Mouse (Mus musculus) testis, postnatal 10 days (tissue): ENCODE measurements around the gene Dbr1.

Experiments used
- DNase-seq: peaks from one replicate; pipeline ENCODE4 v3.0.0; 2021; ENCODE audit warnings: low spot score

Dbr1 gene

DNA sequence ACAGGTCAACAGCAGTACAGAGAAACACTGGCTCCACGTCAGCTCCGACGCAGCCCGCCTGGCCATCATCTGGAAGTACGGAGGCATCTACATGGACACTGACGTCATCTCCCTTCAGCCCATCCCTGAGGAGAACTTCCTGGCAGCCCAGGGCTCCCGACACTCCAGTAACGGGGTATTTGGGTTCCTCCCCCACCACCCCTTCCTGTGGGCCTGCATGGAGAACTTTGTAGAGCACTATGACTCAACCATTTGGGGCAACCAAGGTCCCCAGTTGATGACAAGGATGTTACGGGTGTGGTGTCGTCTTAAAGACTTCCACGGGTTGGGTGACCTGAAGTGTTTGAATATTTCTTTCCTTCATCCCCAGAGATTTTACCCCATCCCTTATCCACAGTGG is 44.6 kb downstream of the Dbr1 start:
- DNase-seq, result no peak

DNA sequence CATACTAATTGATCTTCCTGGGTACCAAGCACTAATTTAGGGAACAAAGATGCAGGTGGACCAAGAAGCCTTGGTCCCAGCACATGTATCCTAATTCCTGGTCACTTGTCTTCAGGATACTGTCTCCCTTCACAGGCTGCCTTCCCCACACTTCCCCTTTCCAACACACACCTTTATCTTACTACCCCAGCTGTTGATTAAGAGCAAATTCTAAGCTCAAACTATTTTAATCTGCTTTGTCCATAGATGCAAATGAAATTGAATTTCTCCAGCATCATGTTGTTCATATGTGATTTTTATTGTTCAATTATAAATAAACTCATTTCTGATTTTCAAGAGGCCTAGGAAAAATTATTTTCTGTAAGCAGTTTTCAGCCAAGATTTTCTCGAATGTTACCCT is 46.4 kb downstream of the Dbr1 start:
- no peak for DNase-seq

DNA sequence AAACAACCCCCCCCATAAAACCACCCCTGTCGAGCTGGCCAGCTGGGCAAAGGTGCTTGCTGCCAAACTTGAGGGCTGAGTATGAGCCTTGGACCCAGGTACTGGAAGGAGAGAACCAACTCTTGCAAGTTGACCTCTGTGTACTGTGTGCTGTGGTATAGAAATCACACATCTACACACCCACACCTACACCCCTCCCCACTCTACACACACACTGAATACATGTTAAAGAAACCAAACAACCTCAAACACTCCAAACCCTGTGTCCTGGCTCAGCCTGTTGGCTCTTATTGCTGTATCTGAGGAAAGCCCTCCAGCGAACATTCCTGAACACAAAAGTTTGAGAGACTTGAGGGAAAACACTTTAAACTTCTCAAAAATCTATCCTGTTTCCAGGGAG is 47.4 kb downstream of the Dbr1 start:
- DNase-seq, result no peak

DNA sequence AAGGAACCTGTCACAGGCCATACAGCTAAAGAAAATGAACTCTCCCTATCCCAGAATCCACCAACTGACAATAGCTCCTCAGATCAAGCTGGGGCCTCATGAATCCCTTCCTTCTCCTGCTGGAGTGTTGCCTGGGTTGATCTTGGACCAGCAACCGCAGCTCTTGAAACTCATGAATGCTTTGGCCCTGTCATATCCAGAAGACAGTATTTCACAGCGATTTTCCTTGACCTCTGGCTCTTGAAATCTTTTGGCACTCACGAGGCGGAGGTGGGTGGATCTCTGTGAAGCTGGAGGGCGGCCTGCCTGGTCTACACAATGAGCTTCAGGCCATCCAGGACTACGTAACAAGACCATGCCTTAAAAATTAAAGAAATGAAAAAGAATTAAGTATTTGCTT is 48.5 kb downstream of the Dbr1 start:
- DNase-seq, result peak; percentile 43

DNA sequence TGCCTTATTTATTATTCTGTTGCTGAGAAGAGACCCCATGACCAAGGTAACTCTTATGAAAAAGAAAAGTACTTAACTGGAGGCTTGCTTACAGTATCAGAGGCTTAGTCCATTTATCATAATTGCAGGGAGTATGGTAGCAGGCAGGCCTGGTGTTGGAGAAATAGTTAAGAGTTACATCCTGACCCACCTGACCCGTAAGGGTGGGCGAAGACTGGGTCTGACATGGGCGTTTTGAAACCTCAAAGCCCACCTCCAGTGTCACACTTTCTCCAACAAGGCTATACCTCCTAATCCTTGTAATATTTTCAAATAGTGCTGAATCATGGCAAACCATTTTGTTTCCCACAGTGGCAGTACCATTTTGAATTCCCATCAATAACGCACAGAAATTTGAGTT is 53.0 kb downstream of the Dbr1 start:
- DNase-seq, result no peak

DNA sequence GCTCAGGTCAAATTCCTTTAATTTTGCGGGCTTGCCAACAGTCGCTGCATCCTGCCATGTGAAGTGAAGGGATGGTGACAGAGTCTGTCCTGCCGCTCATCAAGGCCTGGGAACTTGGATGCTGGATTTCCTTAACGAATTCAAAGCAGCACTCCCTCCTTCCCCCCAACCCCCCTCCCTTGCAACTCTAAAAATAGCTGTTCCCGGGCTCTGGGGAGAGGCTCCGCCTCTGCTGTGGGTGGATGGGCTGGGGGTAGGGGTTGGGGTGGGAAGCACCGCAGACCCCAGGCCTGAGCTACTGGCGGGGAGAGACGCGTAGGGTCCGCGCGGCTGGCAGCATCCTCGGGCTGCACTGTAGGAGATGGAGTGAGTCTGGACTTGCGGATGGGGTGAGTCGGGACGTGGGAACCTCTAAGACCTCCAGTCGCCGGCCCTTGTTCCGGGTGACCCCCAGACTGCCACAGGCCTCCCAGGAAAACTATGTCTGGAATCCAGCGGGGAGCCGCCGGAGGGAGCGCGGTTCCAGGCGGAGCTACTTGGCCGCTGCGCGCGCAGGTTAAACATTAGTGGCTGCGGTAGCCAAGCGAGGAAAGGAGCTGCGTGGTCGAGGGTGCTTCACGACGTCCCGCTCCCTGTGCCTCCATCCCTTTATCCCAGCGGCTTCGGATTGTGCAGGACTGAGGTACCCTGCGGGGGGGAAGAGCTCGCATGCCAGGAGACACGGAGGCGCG is 53.8 kb downstream of the Dbr1 start, which contains the start of gene Dzip1l:
Gene Dzip1l, plus strand, starts transcription at position 216 of the 731 bp plus-strand sequence.
- peak; percentile 83 for DNase-seq

DNA sequence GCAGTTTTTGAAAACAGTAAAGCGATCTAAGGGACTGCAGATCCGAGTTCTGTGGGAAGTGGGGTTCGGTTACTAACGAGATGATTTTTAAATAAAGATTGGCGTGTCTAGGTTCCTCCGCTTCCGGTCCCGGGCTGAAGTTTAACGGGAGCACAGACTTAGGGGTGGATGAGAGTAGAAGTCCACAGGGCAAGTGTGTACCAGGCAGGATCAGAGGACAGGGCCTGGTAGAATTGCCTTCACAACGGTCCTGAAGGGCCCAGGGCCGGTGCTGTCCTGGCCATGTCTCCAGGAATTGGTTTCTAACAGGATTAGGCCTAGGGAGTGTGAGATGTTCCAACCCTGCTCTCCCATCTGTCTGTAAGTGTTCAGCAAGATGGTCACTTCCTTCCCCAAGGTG is 54.5 kb downstream of the Dbr1 start:
- no peak for DNase-seq

DNA sequence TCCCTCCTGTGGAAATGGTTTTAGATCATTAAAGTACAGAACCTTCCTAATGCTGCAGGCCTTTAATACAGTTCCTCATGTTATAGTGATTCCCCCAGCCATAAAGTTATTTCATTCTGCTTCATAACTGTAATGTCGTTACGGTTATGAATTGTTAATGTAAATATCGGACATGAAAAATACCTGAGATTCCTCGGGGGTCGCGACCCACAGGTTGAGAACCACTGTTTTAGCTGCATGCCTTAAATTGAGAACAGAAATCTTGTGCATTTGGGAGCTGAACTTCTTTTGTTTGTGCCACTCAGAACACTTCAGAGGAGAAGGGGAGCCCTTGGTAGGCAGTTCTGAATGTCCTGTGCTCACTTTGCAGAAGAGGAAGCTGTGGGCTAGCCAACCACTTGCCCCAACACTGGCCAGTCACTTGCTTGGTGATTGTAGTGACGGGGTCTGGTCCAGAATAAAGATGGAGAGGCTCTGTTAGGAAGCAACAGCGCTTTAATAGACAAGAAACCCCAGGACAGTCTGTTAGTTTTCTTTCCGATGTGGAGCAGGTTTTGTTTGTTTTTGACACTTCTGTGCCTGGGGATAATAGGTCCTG is 55.0 kb downstream of the Dbr1 start:
- no peak for DNase-seq

DNA sequence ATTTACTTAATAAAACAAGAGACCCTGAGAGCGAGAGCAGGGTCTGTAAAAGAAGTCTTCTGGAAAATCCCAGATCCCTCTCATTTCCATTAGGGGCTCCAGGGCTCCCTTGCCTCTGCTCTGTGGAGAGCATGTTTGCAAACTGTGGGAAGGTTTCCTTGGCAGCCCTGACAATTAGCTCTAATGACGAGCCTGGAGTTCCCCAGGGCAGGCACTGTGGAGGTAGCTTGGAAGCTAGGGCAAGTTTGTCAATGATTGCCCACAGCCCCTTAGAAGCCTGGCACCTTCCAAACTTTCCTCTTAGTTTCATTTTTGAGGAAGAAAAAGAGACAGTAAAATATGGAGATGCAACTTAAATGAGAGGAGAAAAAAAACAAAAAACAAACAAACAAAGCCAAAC is 56.2 kb downstream of the Dbr1 start:
- no peak for DNase-seq

DNA sequence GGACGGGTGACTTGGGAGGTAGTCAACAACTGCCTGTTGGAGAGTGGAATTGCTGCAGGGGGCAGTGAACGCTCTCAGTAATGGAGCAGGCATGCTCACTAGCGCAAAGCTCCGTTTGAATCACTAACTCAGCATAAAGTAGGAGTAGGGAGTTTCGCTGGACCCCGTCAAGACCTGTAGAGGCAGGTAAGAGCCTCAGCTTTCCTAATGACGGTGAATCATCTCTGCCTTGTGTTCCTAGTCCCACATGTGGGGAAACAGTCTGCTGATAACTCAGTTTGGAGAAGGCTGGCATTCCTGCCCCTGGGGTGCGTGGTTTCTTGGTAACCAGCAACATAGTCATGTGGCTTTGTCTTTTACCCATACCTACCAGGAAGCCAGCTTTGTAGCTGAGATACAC is 56.7 kb downstream of the Dbr1 start:
- no peak for DNase-seq
